Mouse (Mus musculus) G1E (cell line): Measurements from ENCODE around the gene Ccnd3.

Experiments used
- CTCF ChIP-seq: IDR thresholded peaks from 2 replicates; pipeline ENCODE4 v1.5.1; 2012; ENCODE audit warnings: low read depth, low read length, inconsistent platforms, mixed read lengths
- POLR2AphosphoS5 ChIP-seq: IDR thresholded peaks from 2 replicates; pipeline ENCODE4 v1.6.1; 2012; ENCODE audit warnings: low read depth, low read length, inconsistent platforms; ENCODE audit not compliant: insufficient replicate concordance
- TAL1 ChIP-seq: conservative IDR thresholded peaks from 2 replicates; pipeline ENCODE4 v1.6.1; 2012; ENCODE audit warnings: low read depth, low read length, inconsistent platforms, mixed read lengths

- TF ChIP-seq CTCF (no peak), POLR2AphosphoS5 (no peak), TAL1 (no peak)
Observed at GRCm38 (mm10) chr17:47528919-47529318, 24.1 kb downstream of the Ccnd3 start.
